Mouse (Mus musculus) stomach, embryonic 16.5 days (tissue): ENCODE data around the gene Tmem132d. TPM values are rescaled to one million over a fixed set of nuclear protein-coding genes. Genes with fewer than 3 reads are reported as not detected.

Experiments used
- ATAC-seq: fragments of 200-750 bp; cut with Nextera tagmentation; 2 replicates; pipeline ENCODE4 v1.8.0; 2017; ENCODE audit warnings: moderate number of reproducible peaks, moderate TSS enrichment; ENCODE audit not compliant: insufficient read depth, low FRiP score
- H3K27ac ChIP-seq: fragments of 300-500 bp; sonication (generic); 2 replicates; pipeline ENCODE4 v1.5.1; 2014; ENCODE audit warnings: low read length
- H3K27me3 ChIP-seq: fragments of 300-500 bp; sonication (generic); 2 replicates; pipeline ENCODE4 v1.6.1; 2014; ENCODE audit warnings: low read length, control low read depth, mixed read lengths; ENCODE audit not compliant: control insufficient read depth, insufficient read depth
- H3K36me3 ChIP-seq: fragments of 300-500 bp; sonication (generic); 2 replicates; pipeline ENCODE4 v1.6.1; 2014; ENCODE audit warnings: low read length; ENCODE audit not compliant: control insufficient read depth, insufficient read depth
- H3K4me1 ChIP-seq: fragments of 300-500 bp; sonication (generic); 2 replicates; pipeline ENCODE4 v1.6.1; 2014; ENCODE audit warnings: low read length, control low read depth, mixed read lengths; ENCODE audit not compliant: control insufficient read depth, insufficient read depth
- H3K4me2 ChIP-seq: fragments of 300-500 bp; sonication (generic); 2 replicates; pipeline ENCODE4 v1.6.1; 2014; ENCODE audit warnings: low read depth, low read length, mixed read lengths
- H3K4me3 ChIP-seq: fragments of 300-500 bp; sonication (generic); replicated peaks from 2 replicates; pipeline ENCODE4 v1.5.1; 2014; ENCODE audit warnings: mild to moderate bottlenecking, low read length
- H3K9ac ChIP-seq: fragments of 300-500 bp; sonication (generic); 2 replicates; pipeline ENCODE4 v1.6.1; 2014; ENCODE audit warnings: low read length
- H3K9me3 ChIP-seq: fragments of 300-500 bp; sonication (generic); replicated peaks from 2 replicates; pipeline ENCODE4 v1.6.1; 2016; ENCODE audit warnings: low read length, control low read depth; ENCODE audit not compliant: control insufficient read depth
- WGBS: fragments of 180-500 bp; shearing (Covaris S2); extraction: QIAGEN DNeasy Blood & Tissue Kit; methylation state at CpG from one replicate; pipeline ENCODE4 v1.1.7; 2014; 5-methylcytosine and 5-hydroxymethylcytosine counted together
- polyA plus RNA-seq: library from polyadenylated mRNA; unstranded; fragments of >200 nt; fragmentation: Nextera tagmentation; extraction: Ambion mirVana; gene quantifications from 2 replicates; pipeline ENCODE4 v1.2.1, GENCODE M21; 2015

The Tmem132d gene
- polyA plus RNA-seq, 1 experiment from 2014 or later = 0.06 TPM

- no peaks in the 10 kb centered on the region for H3K9me3 ChIP-seq
- H3K9ac ChIP-seq = no peak overlapping the region
- H3K27me3 ChIP-seq = no peaks in the 10 kb centered on the region
- no peak overlapping the region for H3K4me2 ChIP-seq
- H3K27ac ChIP-seq = no peak overlapping the region
- no peaks in the 10 kb centered on the region for H3K36me3 ChIP-seq
- H3K4me1 ChIP-seq = no peaks in the 10 kb centered on the region
- WGBS = 77% methylated on average over 5 of the region's 5 CpGs
- ATAC-seq = no peak
- no peak overlapping the region for H3K4me3 ChIP-seq
Observed at GRCm38 (mm10) chr5:128111664-128112063, 321.2 kb downstream of the Tmem132d start.

- Histone ChIP-seq H3K9ac (no peak overlapping the region), H3K4me3 (no peak overlapping the region), H3K4me1 (no peaks in the 10 kb centered on the region), H3K9me3 (peaks cover 8% of the 10 kb centered on the region; the same call in 1 of the 2 replicates), H3K36me3 (no peaks in the 10 kb centered on the region), H3K27me3 (no peaks in the 10 kb centered on the region), H3K27ac (no peak overlapping the region), H3K4me2 (no peak overlapping the region)
- WGBS = 66% methylated on average over 8 of the region's 8 CpGs
- ATAC-seq = no peak
Observed at GRCm38 (mm10) chr5:128102556-128102955, 330.3 kb downstream of the Tmem132d start.

GRCm38 (mm10) chr5:128100331-128100730 lies 332.5 kb downstream of the Tmem132d start:
- ATAC-seq = no peak
- Histone ChIP-seq H3K9me3 (peaks cover 8% of the 10 kb centered on the region; the same call in 1 of the 2 replicates), H3K9ac (no peak overlapping the region), H3K27me3 (no peaks in the 10 kb centered on the region), H3K27ac (no peak overlapping the region), H3K4me2 (no peak overlapping the region), H3K4me3 (no peak overlapping the region), H3K36me3 (no peaks in the 10 kb centered on the region), H3K4me1 (no peaks in the 10 kb centered on the region)
- WGBS = 79% methylated on average over 5 of the region's 5 CpGs

GRCm38 (mm10) chr5:128099439-128099838 lies 333.4 kb downstream of the Tmem132d start:
- H3K4me3 ChIP-seq = no peak overlapping the region
- 80% methylated on average over 2 of the region's 2 CpGs for WGBS
- no peak overlapping the region for H3K4me2 ChIP-seq
- no peak overlapping the region for H3K9ac ChIP-seq
- H3K36me3 ChIP-seq = no peaks in the 10 kb centered on the region
- H3K27me3 ChIP-seq = no peaks in the 10 kb centered on the region
- no peak for ATAC-seq
- H3K27ac ChIP-seq = no peak overlapping the region
- H3K4me1 ChIP-seq = no peaks in the 10 kb centered on the region
- peaks cover 8% of the 10 kb centered on the region; the same call in 1 of the 2 replicates for H3K9me3 ChIP-seq

GRCm38 (mm10) chr5:128090578-128090977 lies 342.3 kb downstream of the Tmem132d start:
- no peaks in the 10 kb centered on the region for H3K4me1 ChIP-seq
- H3K4me3 ChIP-seq = no peak overlapping the region
- H3K9me3 ChIP-seq = no peaks in the 10 kb centered on the region; the same call in 1 of the 2 replicates
- ATAC-seq = no peak
- H3K9ac ChIP-seq = no peak overlapping the region
- WGBS = 78% methylated on average over 5 of the region's 5 CpGs
- H3K36me3 ChIP-seq = no peaks in the 10 kb centered on the region
- no peaks in the 10 kb centered on the region for H3K27me3 ChIP-seq
- H3K27ac ChIP-seq = no peak overlapping the region
- H3K4me2 ChIP-seq = no peak overlapping the region

GRCm38 (mm10) chr5:128075456-128075855 lies 357.4 kb downstream of the Tmem132d start:
- 53% methylated on average over 5 of the region's 5 CpGs for WGBS
- H3K27ac ChIP-seq = no peak overlapping the region
- ATAC-seq = no peak

GRCm38 (mm10) chr5:128072616-128073015 lies 360.3 kb downstream of the Tmem132d start:
- no peak overlapping the region for H3K4me3 ChIP-seq
- H3K27ac ChIP-seq = no peak overlapping the region
- 86% methylated on average over 2 of the region's 2 CpGs for WGBS
- no peaks in the 10 kb centered on the region for H3K36me3 ChIP-seq
- H3K4me2 ChIP-seq = no peak overlapping the region
- ATAC-seq = no peak
- no peaks in the 10 kb centered on the region for H3K27me3 ChIP-seq
- no peaks in the 10 kb centered on the region for H3K9me3 ChIP-seq
- no peaks in the 10 kb centered on the region for H3K4me1 ChIP-seq
- H3K9ac ChIP-seq = no peak overlapping the region

More at GRCm38 (mm10) chr5:128075456-128075855, 357.4 kb downstream of the Tmem132d start:
- H3K9me3 ChIP-seq = no peaks in the 10 kb centered on the region
- no peak overlapping the region for H3K4me2 ChIP-seq
- H3K36me3 ChIP-seq = no peaks in the 10 kb centered on the region
- H3K9ac ChIP-seq = no peak overlapping the region
- H3K27me3 ChIP-seq = no peaks in the 10 kb centered on the region
- no peaks in the 10 kb centered on the region for H3K4me1 ChIP-seq
- no peak overlapping the region for H3K4me3 ChIP-seq

- ATAC-seq = no peak
- H3K27me3 ChIP-seq = no peaks in the 10 kb centered on the region
Observed at GRCm38 (mm10) chr5:128041781-128042180, 391.1 kb downstream of the Tmem132d start.

GRCm38 (mm10) chr5:128040036-128040435 lies 392.8 kb downstream of the Tmem132d start:
- Histone ChIP-seq H3K9me3 (no peaks in the 10 kb centered on the region), H3K4me2 (no peak overlapping the region), H3K27ac (no peak overlapping the region), H3K4me1 (no peaks in the 10 kb centered on the region), H3K9ac (no peak overlapping the region), H3K27me3 (no peaks in the 10 kb centered on the region), H3K4me3 (no peak overlapping the region), H3K36me3 (no peaks in the 10 kb centered on the region)
- no peak for ATAC-seq
- 79% methylated on average over 6 of the region's 6 CpGs for WGBS

More at GRCm38 (mm10) chr5:128041781-128042180, 391.1 kb downstream of the Tmem132d start:
- H3K36me3 ChIP-seq = no peaks in the 10 kb centered on the region
- H3K4me1 ChIP-seq = no peaks in the 10 kb centered on the region
- no peaks in the 10 kb centered on the region for H3K9me3 ChIP-seq
- H3K27ac ChIP-seq = no peak overlapping the region
- H3K4me3 ChIP-seq = no peak overlapping the region
- no peak overlapping the region for H3K9ac ChIP-seq
- WGBS = 72% methylated on average over 9 of the region's 9 CpGs
- H3K4me2 ChIP-seq = no peak overlapping the region
